Mouse (Mus musculus): ENCODE results near the gene Ace.

DNA sequence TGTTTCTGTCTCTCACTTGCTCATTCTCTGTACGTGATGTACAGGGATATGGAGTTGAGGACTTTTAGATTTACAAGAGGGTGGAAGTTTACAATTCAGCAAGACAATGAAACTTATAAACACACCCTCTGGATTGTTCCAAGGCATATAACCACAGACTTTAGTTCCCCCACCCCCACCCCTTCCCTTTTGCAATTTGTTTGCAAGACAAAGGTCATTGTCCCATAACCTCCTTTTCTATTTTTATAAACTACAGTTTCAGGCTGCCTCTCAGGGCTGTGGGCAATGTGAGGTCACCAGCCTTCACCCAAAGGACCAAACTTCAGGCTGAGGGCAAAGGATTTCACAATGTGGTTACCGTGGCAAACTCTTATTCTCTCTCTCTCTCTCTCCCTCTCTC, 22.5 kb downstream of the Ace start:
- no peak for TF ChIP-seq CTCF (IDR thresholded peaks at IDR 0.05; ENCODE audit: insufficient read depth, low read depth, low read length)
- TF ChIP-seq POLR2A (IDR thresholded peaks at IDR 0.05; ENCODE audit: insufficient read depth, low read depth, low read length): no peak

Data from olfactory bulb, adult 2 months (tissue).